Mouse (Mus musculus): ENCODE data around the gene Cyp2a22.
"Not testable (repeated sequence)": the region's sequence is repeated elsewhere in the genome, so short reads cannot be mapped to it uniquely, and the experiment has no call there.

The Cyp2a22 gene

GRCm38 (mm10) chr7:26939262-26939661 is at the start of gene Cyp2a22:
Gene Cyp2a22, minus strand, starts transcription at chr7:26939384.
- DNase-seq, result no peak

- DNase-seq, result not testable (repeated sequence)
Observed at GRCm38 (mm10) chr7:26983151-26983550, 44.0 kb upstream of the Cyp2a22 start.

GRCm38 (mm10) chr7:26982551-26982950 is 43.4 kb upstream of the Cyp2a22 start:
- no peak for DNase-seq

GRCm38 (mm10) chr7:26981937-26982336 is 42.8 kb upstream of the Cyp2a22 start:
- DNase-seq, result not testable (repeated sequence)

- DNase-seq, result not testable (repeated sequence)
Observed at GRCm38 (mm10) chr7:26981464-26981863, 42.3 kb upstream of the Cyp2a22 start.

- not testable (repeated sequence) for DNase-seq
Observed at GRCm38 (mm10) chr7:26962371-26962770, 23.2 kb upstream of the Cyp2a22 start.

- DNase-seq, result not testable (repeated sequence)
Observed at GRCm38 (mm10) chr7:26953306-26953705, 14.1 kb upstream of the Cyp2a22 start.

GRCm38 (mm10) chr7:26952671-26953070 is 13.5 kb upstream of the Cyp2a22 start:
- not testable (repeated sequence) for DNase-seq

- not testable (repeated sequence) for DNase-seq
Observed at GRCm38 (mm10) chr7:26941320-26941925, 2.2 kb upstream of the Cyp2a22 start.

GRCm38 (mm10) chr7:26917114-26917513 is 22.1 kb downstream of the Cyp2a22 start:
- not testable (repeated sequence) for DNase-seq
